Mouse (Mus musculus) olfactory bulb, adult 2 months (tissue): ENCODE data around the gene Trim62. TPM values are rescaled to one million over a fixed set of nuclear protein-coding genes. Genes with fewer than 3 reads are reported as not detected.
A peak's percentile ranks its signal among the peaks of the same experiment; 100 is the strongest.

Experiments used
- H3K27ac ChIP-seq: fragments of 200-500 bp; 2 replicates; pipeline ENCODE4 v1.5.1; 2012; ENCODE audit warnings: low read depth, low read length; ENCODE audit not compliant: insufficient read depth
- H3K4me1 ChIP-seq: fragments of 200-500 bp; 2 replicates; pipeline ENCODE4 v1.6.1; 2012; ENCODE audit warnings: low read length; ENCODE audit not compliant: control insufficient read depth, insufficient read depth
- H3K4me3 ChIP-seq: fragments of 200-500 bp; 2 replicates; pipeline ENCODE4 v1.5.1; 2012; ENCODE audit warnings: mild to moderate bottlenecking, low read depth, low read length, moderate library complexity; ENCODE audit not compliant: insufficient read depth
- CTCF ChIP-seq: fragments of 200-500 bp; IDR thresholded peaks from 2 replicates; pipeline ENCODE4 v1.5.1; 2012; ENCODE audit warnings: low read depth, mild to moderate bottlenecking, low read length, moderate library complexity; ENCODE audit not compliant: insufficient read depth
- POLR2A ChIP-seq: fragments of 200-500 bp; IDR thresholded peaks from 2 replicates; pipeline ENCODE4 v1.6.1; 2012; ENCODE audit warnings: mild to moderate bottlenecking, low read depth, low read length, moderate library complexity; ENCODE audit not compliant: insufficient read depth
- WGBS: fragments of 180-500 bp; shearing (Covaris S2); methylation state at CpG from one replicate; pipeline ENCODE4 v1.1.7; 2018; 5-methylcytosine and 5-hydroxymethylcytosine counted together
- polyA plus RNA-seq: library from polyadenylated mRNA; stranded (reverse); fragments of >200 nt; gene quantifications from 2 replicates; pipeline ENCODE4 v1.2.4, GENCODE M21; 2012; ENCODE audit warnings: low replicate concordance; ENCODE audit not compliant: missing spikeins, insufficient read depth, insufficient read length

The Trim62 gene
- polyA plus RNA-seq, 1 experiment: not detected

DNA sequence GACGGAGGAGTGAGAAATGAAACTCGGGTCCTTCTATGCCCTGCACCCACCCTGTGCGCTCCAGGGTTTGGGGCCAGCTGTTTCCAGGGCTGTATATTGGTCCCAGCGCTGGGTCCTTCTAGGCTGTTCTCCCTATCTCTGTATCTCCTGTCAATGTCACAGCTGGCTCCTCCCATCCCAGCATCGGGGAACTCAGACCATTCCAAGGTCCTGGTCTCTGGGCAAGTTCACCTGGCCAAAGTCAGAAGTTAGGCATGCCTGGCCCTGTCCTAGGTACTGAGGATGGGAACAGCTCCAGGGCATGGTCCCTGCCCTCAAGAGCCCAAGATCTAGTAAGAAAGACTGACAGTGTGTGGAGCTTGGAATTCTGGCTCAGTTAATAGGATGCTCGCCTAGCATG lies 8.4 kb downstream of the Trim62 start:
- Histone ChIP-seq H3K27ac (no peak overlapping the region), H3K4me3 (no peak overlapping the region), H3K4me1 (peaks cover 53% of the 10 kb centered on the region)
- no peak for TF ChIP-seq CTCF
- no peak for TF ChIP-seq POLR2A
- 85% methylated on average over 6 of the region's 6 CpGs for WGBS

DNA sequence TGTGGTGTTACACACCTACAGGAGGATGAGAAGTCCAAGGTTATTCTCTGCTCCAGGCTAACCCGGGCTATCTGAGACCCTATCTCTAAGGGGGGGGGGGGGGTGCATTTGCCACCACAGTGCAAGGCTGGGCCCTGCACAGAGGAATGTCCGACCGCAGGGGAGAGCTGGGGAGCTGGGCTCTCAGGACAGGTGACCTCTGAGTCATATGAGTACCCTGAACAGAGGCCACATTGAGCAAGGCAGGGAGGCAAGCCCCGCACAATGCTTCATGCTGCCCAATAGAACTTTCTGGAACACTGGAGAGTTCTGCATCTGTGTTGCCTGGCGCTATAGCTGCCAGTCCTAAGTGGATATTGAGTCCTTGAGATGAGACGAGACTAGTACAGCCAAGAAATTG lies 8.8 kb downstream of the Trim62 start:
- no peak overlapping the region for H3K27ac ChIP-seq
- no peak overlapping the region for H3K4me3 ChIP-seq
- 82% methylated on average over 6 of the region's 6 CpGs for WGBS
- H3K4me1 ChIP-seq: peaks cover 50% of the 10 kb centered on the region
- no peak for TF ChIP-seq CTCF
- TF ChIP-seq POLR2A: no peak

DNA sequence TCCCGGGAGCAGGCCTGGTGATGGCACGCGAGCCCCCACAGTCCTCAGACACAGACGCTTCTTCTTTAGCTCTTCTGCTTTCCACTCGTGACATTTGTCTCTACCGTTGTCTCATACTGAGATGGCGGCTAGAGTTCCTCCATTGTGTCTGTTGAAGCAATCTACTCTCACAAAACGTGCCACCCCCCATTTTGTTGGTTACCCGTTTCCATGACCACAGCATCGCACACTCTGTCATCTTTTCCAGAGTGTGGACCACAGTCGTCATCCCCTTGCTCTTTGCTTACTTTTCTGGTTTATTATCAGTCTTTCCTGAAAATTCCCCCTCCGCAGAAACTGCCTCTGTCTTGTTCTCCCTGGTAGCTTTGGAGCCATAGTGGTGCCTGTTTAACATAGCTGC lies 10.7 kb downstream of the Trim62 start:
- Histone ChIP-seq H3K4me1 (peaks cover 52% of the 10 kb centered on the region), H3K27ac (no peak overlapping the region), H3K4me3 (no peak overlapping the region)
- 61% methylated on average over 12 of the region's 12 CpGs for WGBS
- TF ChIP-seq CTCF (no peak), POLR2A (no peak)

DNA sequence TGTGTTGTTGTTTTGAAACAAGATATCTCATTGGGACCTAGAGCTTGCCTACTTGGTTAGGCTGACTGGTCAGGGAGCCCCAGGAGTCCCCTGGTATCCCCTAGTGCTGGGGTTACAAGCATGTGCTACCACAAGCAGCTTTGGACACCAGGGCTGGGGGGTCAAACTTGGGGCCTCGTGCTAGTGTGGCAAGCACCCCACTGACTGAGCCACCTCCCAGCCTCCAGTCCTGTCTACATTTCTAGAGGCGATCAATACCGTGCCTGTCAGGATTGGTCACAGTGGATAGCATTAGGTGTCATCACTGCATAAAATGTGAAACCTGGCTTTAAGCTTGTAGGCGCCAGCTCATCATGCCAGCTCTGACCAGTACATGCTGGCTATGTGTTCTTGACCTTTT lies 12.5 kb downstream of the Trim62 start:
- Histone ChIP-seq H3K27ac (no peak overlapping the region), H3K4me1 (peaks cover 51% of the 10 kb centered on the region), H3K4me3 (no peak overlapping the region)
- TF ChIP-seq POLR2A (no peak), CTCF (no peak)
- 95% methylated on average over 4 of the region's 4 CpGs for WGBS

DNA sequence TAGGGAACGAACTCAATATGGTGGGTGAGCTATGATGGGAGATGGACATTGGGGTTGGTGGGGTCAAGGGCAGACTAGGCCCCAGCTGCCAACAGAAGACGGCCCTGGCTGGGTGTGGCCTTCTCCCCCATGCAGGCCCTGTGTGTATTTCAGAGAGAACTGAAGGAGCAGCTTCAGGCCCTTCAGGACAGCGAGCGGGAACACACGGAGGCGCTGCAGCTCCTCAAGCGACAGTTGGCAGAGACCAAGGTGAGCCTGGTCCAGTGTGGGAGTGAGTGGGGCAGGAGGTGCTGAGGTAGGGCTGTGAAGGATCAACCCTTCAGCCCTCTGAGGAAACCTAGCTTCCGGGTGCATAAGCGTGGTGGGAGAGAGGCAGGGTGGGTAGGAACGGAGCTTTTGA lies 13.3 kb downstream of the Trim62 start:
- Histone ChIP-seq H3K27ac (no peak overlapping the region), H3K4me3 (no peak overlapping the region), H3K4me1 (peaks cover 45% of the 10 kb centered on the region)
- TF ChIP-seq POLR2A (no peak), CTCF (no peak)
- 96% methylated on average over 10 of the region's 10 CpGs for WGBS

DNA sequence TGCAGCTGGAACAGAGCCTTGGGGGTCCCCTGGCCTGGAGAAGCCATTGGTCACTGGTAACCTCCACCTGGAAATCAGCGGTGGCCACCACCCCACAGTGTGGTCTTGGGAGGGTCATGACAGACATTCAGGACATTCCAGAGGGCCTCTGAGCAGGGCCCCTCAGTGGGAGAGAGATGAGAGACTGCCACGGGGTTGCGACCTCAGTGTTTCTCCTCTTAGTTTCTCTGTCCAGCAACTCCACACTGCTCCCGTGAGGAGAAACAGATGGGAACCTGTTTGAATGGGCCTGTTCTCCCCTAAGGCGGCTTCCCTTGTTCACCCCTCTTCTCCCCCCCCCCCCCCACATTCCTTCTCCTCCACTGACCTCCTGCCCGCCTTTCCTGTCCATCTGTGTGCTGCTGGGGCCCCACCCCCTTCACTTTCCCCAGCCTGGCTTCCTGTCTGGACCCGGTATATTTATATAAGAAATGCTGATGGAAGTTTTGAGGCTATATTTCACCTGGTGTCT lies 14.6 kb downstream of the Trim62 start:
- Histone ChIP-seq H3K4me3 (no peak overlapping the region), H3K4me1 (peaks cover 38% of the 10 kb centered on the region), H3K27ac (peak overlapping the region; percentile 50)
- TF ChIP-seq CTCF (no peak), POLR2A (no peak)
- whole genome bisulfite sequencing: 51% methylated on average over 7 of the region's 7 CpGs

DNA sequence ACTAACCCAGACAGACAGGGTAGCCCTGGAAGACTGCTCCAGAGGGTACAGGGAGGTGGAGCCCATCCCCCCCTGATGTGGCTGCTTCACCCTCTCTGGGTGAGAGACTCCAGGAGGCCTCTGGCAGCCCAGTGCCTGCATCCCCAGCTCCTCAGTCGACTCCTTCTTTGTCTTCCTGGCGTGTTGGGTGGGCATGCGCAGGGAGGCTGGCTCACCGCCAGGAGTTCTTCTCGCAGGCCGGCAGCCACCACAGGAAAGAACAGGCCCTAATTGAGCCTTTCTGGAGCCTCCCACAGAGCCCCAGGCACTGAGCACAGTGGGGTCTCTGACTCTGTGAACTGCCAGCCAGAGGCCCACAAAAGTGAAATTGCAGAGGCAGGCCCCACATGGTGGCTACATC lies 16.0 kb downstream of the Trim62 start:
- peak overlapping the region; percentile 93 for H3K27ac ChIP-seq
- H3K4me1 ChIP-seq: peaks cover 43% of the 10 kb centered on the region
- 3% methylated on average over 6 of the region's 6 CpGs for WGBS
- TF ChIP-seq POLR2A: no peak; the same call in 1 of the 2 replicates
- TF ChIP-seq CTCF: no peak
- no peak overlapping the region for H3K4me3 ChIP-seq

DNA sequence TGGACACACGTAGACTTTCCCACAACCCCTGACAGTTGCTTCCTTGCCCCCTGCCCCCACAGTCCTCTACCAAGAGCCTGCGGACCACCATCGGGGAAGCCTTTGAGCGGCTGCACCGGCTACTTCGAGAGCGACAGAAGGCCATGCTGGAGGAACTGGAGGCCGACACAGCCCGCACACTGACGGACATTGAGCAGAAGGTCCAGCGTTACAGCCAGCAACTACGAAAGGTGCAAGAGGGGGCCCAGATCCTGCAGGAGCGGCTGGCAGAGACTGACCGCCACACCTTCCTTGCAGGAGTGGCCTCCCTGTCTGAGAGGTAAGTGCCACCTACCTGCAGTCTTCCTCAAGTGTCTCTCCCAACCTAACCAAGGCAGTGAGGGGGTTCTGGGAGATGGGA lies 17.1 kb downstream of the Trim62 start:
- TF ChIP-seq CTCF (no peak), POLR2A (no peak)
- 84% methylated on average over 14 of the region's 14 CpGs for WGBS
- Histone ChIP-seq H3K4me1 (peaks cover 42% of the 10 kb centered on the region), H3K4me3 (no peak overlapping the region), H3K27ac (no peak overlapping the region)

DNA sequence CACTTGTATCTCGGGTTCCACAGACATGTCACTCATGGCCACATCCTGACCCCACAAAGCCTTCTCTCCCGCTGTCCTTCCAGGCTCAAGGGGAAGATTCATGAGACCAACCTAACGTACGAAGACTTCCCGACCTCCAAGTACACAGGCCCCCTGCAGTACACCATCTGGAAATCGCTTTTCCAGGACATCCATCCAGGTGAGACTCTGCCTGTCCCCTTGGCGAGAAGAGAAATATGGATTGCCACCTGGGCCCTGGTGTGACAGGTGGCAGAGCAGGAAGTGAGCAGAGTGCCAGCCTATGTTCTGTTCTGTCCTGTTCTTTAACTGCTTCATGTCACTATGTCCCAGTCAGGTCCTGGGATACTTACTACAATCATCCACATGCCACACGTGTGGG lies 19.0 kb downstream of the Trim62 start:
- 91% methylated on average over 8 of the region's 8 CpGs for WGBS
- TF ChIP-seq CTCF (no peak), POLR2A (no peak)
- H3K4me3 ChIP-seq: no peak overlapping the region
- H3K27ac ChIP-seq: no peak overlapping the region
- peaks cover 40% of the 10 kb centered on the region for H3K4me1 ChIP-seq

DNA sequence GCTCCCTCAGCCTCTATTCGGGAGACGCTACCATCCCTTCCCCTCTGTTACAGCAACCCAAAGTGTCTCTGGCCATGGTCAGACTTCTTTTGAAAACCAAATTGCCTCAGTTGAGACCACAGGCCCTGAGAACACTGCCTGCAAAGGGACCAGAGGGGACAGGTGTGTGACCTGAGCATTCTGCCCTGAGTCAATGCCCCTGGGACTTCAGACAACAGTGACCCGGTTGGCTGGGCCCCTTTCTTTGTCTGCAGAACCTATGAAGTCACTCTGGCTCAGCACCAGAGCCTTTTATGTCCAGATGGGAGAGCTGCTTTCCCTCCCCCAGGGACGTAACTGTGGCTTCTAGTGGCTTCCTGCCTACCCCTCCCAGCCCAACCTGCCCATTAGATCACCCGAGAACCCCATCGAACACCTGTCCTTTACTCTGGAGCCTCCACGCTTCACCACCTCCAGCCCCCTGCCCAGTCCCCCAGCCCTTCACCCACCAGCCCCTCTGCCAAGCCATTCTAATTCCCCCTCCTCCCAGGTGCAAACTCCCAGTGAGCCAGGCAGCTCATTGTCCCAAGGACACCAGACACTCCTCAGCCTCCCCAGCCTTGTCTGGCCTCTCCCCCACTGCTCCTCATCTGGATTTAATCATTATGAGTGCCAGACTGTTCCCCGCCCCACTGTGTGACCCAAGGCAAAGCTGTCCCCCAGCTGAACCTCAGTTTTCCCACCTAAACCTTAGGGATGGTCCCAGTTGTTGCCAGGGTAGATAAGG lies 20.8 kb downstream of the Trim62 start:
- TF ChIP-seq POLR2A (no peak), CTCF (no peak)
- H3K4me3 ChIP-seq: no peak overlapping the region
- no peak overlapping the region for H3K27ac ChIP-seq
- H3K4me1 ChIP-seq: peaks cover 33% of the 10 kb centered on the region
- 65% methylated on average over 8 of the region's 8 CpGs for WGBS
